Mouse (Mus musculus): ENCODE measurements at regions not wholly inside any gene's neighbourhood (a gene's known extent, or its start where the extent isn't known, plus 50 kb on each side); places are given as distances from the start of the nearest gene placed in this dataset.

DNA sequence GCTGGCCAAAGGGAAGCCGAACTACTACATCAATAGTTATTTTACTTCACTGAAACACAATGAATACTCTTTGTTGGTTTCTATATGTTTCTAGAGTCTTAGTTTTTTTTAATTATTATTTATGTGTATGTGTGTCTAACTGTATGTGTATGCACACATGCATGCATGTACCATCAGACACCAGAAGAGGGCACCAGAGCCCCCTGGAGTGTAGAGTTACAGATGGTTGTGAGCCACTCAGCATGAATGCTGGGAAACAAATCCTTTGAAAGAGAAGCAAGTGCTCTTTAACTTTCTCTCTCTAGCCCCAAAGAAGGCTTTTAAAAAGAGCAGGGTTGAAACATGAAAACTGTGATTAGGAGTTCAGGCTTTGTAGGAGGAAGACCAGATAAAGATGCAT, 290.7 kb downstream of the Sorl1 start:
- no peak for TF ChIP-seq POLR2A (IDR thresholded peaks at IDR 0.05; ENCODE audit: control insufficient read depth, extremely low read depth, insufficient read depth, low read length, poor library complexity)
- TF ChIP-seq CTCF (IDR thresholded peaks at IDR 0.05; ENCODE audit: borderline replicate concordance, control insufficient read depth, extremely low read depth, insufficient read depth, low read length, poor library complexity), result no peak
